Mouse (Mus musculus) forebrain, embryonic 11.5 days (tissue): ENCODE measurements at regions not wholly inside any gene's neighbourhood (a gene's known extent, or its start where the extent isn't known, plus 50 kb on each side); places are given as distances from the start of the nearest gene placed in this dataset.

ENCODE experiments used
- ATAC-seq: fragments of 200-750 bp; cut with Nextera tagmentation; replicated peaks from 2 replicates; pipeline ENCODE4 v1.8.0; 2017; ENCODE audit warnings: moderate TSS enrichment; ENCODE audit not compliant: low FRiP score
- DNase-seq: peaks from one replicate; pipeline ENCODE4 v3.0.0-alpha.2; 2017; ENCODE audit warnings: low spot score
- H3K27ac ChIP-seq: fragments of 300-500 bp; sonication (generic); 2 replicates; pipeline ENCODE4 v1.5.1; 2014; ENCODE audit warnings: low read depth, low read length
- H3K27me3 ChIP-seq: fragments of 300-500 bp; sonication (generic); 2 replicates; pipeline ENCODE4 v1.6.1; 2014; ENCODE audit warnings: mild to moderate bottlenecking, low read length, mixed read lengths; ENCODE audit not compliant: control insufficient read depth, insufficient read depth
- H3K36me3 ChIP-seq: fragments of 300-500 bp; sonication (generic); 2 replicates; pipeline ENCODE4 v1.6.1; 2014; ENCODE audit warnings: mild to moderate bottlenecking, low read length, moderate library complexity, mixed read lengths; ENCODE audit not compliant: control insufficient read depth, insufficient read depth
- H3K4me1 ChIP-seq: fragments of 300-500 bp; sonication (generic); replicated peaks from 2 replicates; pipeline ENCODE4 v1.6.1; 2014; ENCODE audit warnings: low read length, mixed read lengths; ENCODE audit not compliant: control insufficient read depth, insufficient read depth
- H3K4me2 ChIP-seq: fragments of 300-500 bp; sonication (generic); 2 replicates; pipeline ENCODE4 v1.6.1; 2014; ENCODE audit warnings: low read depth, mild to moderate bottlenecking, low read length, moderate library complexity, mixed read lengths; ENCODE audit not compliant: severe bottlenecking
- H3K4me3 ChIP-seq: fragments of 300-500 bp; sonication (generic); 2 replicates; pipeline ENCODE4 v1.5.1; 2014; ENCODE audit warnings: low read depth, low read length
- H3K9ac ChIP-seq: fragments of 300-500 bp; sonication (generic); 2 replicates; pipeline ENCODE4 v1.6.1; 2014; ENCODE audit warnings: low read length
- H3K9me3 ChIP-seq: fragments of 300-500 bp; sonication (generic); 2 replicates; pipeline ENCODE4 v1.6.1; 2016; ENCODE audit warnings: low read length, mixed read lengths; ENCODE audit not compliant: control insufficient read depth
- WGBS: fragments of 180-500 bp; shearing (Covaris S2); extraction: QIAGEN DNeasy Blood & Tissue Kit; methylation state at CpG from one replicate; pipeline ENCODE4 v1.1.7; 2014; 5-methylcytosine and 5-hydroxymethylcytosine counted together

GRCm38 (mm10) chr8:26844809-26845143, 132.3 kb upstream of the Zfp703 start:
- ATAC-seq (no peak), DNase-seq (no peak)
- Histone ChIP-seq H3K4me1 (peaks cover 4% of the 10 kb centered on the region; the same call in 1 of the 2 replicates), H3K27me3 (no peaks in the 10 kb centered on the region), H3K36me3 (no peaks in the 10 kb centered on the region), H3K27ac (no peak overlapping the region), H3K4me2 (no peak overlapping the region), H3K9ac (no peak overlapping the region), H3K9me3 (no peaks in the 10 kb centered on the region), H3K4me3 (no peak overlapping the region)
- 93% methylated on average over 6 of the region's 6 CpGs for WGBS

DNA sequence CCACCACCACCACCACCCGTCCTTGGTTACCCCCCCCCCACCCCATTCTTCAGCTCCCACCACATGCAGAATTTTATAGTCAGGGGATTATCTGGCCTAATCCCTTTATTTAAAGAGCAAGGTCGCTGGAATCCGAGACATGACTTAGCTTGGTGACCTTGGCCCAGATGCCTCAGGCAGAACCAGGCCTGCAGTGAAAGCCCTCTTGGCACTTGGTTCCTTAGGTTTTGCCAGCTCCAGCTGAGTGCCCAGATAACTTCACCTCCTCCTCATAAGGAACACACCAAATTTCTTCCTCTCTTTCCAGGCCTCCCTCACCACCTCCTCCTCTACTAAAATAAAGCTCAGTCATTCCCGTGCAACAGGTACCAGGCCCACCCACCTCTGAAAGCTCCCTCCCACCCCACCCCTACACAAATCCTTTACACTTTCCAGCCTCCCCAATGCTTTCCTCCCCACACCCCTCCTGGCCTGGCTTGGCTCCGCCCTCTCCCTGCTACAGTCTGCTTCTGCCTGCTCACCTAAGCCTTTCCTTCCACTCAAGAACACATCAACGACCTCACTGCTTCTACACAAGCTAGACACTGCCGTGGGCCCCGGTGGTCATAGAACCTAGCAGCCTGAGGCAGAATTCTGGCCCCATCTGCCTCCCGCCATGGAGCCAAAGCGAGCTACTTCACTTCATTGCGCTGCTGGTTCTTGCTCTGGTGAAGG, 131.5 kb upstream of the Zfp703 start:
- H3K27ac ChIP-seq = no peak overlapping the region
- no peak overlapping the region for H3K9ac ChIP-seq
- 53% methylated on average over 11 of the region's 11 CpGs for WGBS
- DNase-seq (no peak), ATAC-seq (no peak)
- H3K36me3 ChIP-seq = no peaks in the 10 kb centered on the region
- no peaks in the 10 kb centered on the region for H3K9me3 ChIP-seq
- no peaks in the 10 kb centered on the region for H3K27me3 ChIP-seq
- H3K4me1 ChIP-seq = peaks cover under 1% of the 10 kb centered on the region; the same call in 1 of the 2 replicates
- H3K4me3 ChIP-seq = no peak overlapping the region
- H3K4me2 ChIP-seq = no peak overlapping the region

DNA sequence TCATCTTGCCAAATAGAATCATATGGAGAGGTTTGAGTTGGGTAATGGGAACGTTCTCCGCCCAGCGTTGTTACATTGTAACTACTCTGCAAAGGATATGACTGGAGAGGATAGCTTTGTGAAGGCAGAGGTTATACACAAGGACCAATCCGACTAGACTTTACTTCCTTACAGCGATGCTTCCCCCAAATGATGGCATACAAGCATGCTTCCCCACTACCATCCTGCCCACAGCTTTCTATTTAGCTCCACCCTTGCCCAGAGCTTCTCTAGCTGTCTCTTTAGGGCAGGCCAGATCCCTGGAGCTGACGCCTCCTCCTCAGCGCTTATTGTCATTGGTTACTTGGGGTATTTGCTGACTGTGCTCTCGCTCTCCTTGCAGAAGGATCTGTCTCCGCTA, 130.1 kb upstream of the Zfp703 start:
- DNase-seq (no peak), ATAC-seq (no peak)
- Histone ChIP-seq H3K36me3 (no peaks in the 10 kb centered on the region), H3K9ac (no peak overlapping the region), H3K4me3 (no peak overlapping the region), H3K4me1 (no peaks in the 10 kb centered on the region), H3K9me3 (no peaks in the 10 kb centered on the region), H3K4me2 (no peak overlapping the region), H3K27me3 (no peaks in the 10 kb centered on the region), H3K27ac (no peak overlapping the region)
- WGBS = 88% methylated on average over 9 of the region's 9 CpGs

GRCm38 (mm10) chr8:26848098-26848772, 128.9 kb upstream of the Zfp703 start:
- Histone ChIP-seq H3K9me3 (no peaks in the 10 kb centered on the region), H3K36me3 (no peaks in the 10 kb centered on the region), H3K27ac (no peak overlapping the region), H3K4me2 (no peak overlapping the region), H3K27me3 (no peaks in the 10 kb centered on the region), H3K4me3 (no peak overlapping the region), H3K4me1 (no peaks in the 10 kb centered on the region), H3K9ac (no peak overlapping the region)
- DNase-seq (no peak), ATAC-seq (no peak)
- WGBS = 86% methylated on average over 17 of the region's 17 CpGs

GRCm38 (mm10) chr8:26848955-26849684, 128.0 kb upstream of the Zfp703 start:
- Histone ChIP-seq H3K36me3 (no peaks in the 10 kb centered on the region), H3K9ac (no peak overlapping the region), H3K4me1 (no peaks in the 10 kb centered on the region), H3K27me3 (no peaks in the 10 kb centered on the region), H3K4me3 (no peak overlapping the region), H3K9me3 (no peaks in the 10 kb centered on the region), H3K27ac (no peak overlapping the region), H3K4me2 (no peak overlapping the region)
- no peak for DNase-seq
- WGBS = 83% methylated on average over 19 of the region's 19 CpGs
- ATAC-seq = no peak

DNA sequence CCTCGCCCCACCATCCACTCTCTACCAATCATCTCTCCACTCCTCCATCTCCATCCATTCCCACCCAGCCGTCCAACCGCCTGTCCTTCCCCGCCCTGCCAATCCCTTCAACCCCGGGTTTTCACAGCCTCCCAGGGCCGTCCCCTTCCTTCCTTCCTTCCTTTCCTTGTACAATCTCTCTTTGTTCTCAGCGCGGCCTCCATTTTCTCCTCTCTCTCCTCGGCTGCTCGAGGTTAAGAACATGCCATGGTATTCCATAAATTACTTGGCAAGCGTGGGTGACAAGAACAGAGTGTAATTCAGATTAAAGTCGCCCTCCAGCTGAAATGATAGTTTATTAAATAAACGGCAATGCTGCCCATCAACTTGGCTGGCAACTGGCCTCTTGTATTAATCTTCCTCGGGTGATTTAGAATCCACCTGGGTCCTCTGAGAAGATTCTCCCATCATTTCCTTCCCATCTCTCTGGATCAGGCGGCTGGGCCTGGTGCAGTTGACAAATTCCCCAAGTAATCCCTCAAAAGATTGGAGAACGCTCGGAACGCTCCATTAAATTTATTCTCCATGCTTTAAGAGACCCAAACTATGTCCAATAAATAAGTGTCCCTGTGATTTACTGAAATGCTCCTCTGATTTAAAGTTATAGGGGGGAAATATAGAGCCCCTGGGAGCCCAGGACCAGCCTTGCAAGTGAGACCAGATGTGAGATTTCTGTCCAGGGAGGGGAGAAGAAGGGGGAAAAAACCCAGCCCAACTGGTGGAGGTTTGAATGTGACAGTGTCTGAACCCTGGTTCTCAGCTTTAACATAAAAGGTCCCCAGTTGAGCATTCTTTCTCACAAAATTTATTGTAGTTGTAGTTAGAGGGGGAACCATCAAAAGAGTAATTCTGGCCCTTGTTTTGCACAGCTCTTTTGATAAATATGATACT, 125.0 kb upstream of the Zfp703 start:
- Histone ChIP-seq H3K4me3 (no peak overlapping the region), H3K9me3 (no peaks in the 10 kb centered on the region), H3K27ac (no peak overlapping the region), H3K36me3 (no peaks in the 10 kb centered on the region), H3K9ac (no peak overlapping the region), H3K4me2 (no peak overlapping the region), H3K4me1 (no peaks in the 10 kb centered on the region), H3K27me3 (no peaks in the 10 kb centered on the region)
- ATAC-seq (no peak), DNase-seq (no peak)
- WGBS = 87% methylated on average over 18 of the region's 18 CpGs

GRCm38 (mm10) chr8:26852921-26853320, 124.2 kb upstream of the Zfp703 start:
- Histone ChIP-seq H3K4me3 (no peak overlapping the region), H3K27ac (no peak overlapping the region), H3K9ac (no peak overlapping the region), H3K9me3 (no peaks in the 10 kb centered on the region), H3K27me3 (no peaks in the 10 kb centered on the region), H3K36me3 (no peaks in the 10 kb centered on the region), H3K4me2 (no peak overlapping the region), H3K4me1 (no peaks in the 10 kb centered on the region)
- no peak for DNase-seq
- WGBS = 87% methylated on average over 8 of the region's 8 CpGs
- ATAC-seq = no peak

GRCm38 (mm10) chr8:26854557-26855238, 122.4 kb upstream of the Zfp703 start:
- H3K4me3 ChIP-seq = no peak overlapping the region
- H3K4me1 ChIP-seq = no peaks in the 10 kb centered on the region
- H3K36me3 ChIP-seq = no peaks in the 10 kb centered on the region
- no peak overlapping the region for H3K27ac ChIP-seq
- 82% methylated on average over 12 of the region's 12 CpGs for WGBS
- no peak overlapping the region for H3K9ac ChIP-seq
- no peak for DNase-seq
- no peaks in the 10 kb centered on the region for H3K27me3 ChIP-seq
- ATAC-seq = no peak
- no peak overlapping the region for H3K4me2 ChIP-seq
- H3K9me3 ChIP-seq = no peaks in the 10 kb centered on the region
